Mouse (Mus musculus) kidney, adult 10 weeks (tissue): Measurements from ENCODE around the gene Olfr235. TPM values are rescaled to one million over a fixed set of nuclear protein-coding genes. Genes with fewer than 3 reads are reported as not detected.

Experiments used
- polyA plus RNA-seq: library from polyadenylated mRNA; stranded (reverse); fragments of 350-450 nt; fragmentation: Illumina TruSeq; extraction: RNeasy Lipid Tissue Mini Kit (QIAGEN cat#74804); gene quantifications from one replicate; pipeline ENCODE4 v1.2.3, GENCODE M21; 2014; ENCODE audit warnings: low read depth, low replicate concordance

Gene Olfr235
- polyA plus RNA-seq, result not detected

DNA sequence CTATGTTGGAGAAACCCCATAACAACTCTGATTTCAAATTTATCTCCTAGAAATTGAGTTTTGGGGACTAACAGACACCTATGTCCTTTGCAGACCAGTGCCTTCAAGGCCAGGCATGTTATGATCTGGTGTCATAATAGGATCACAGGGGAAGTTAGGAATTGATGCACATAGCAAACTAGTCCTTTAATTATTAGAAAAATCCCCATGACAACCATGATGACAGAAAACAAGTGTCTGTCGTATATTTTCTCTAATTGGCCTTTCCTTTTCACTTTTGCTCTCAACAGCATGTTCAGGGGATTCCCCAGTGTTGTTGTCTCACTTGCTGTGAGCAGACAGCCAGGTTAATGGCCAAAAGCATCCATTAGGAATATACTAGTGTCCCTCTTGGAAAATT, at the start of gene Olfr235:
Gene Olfr235, plus strand, starts transcription at position 301 of the 400 bp plus-strand sequence.

GRCm38 (mm10) chr19:12232496-12232895, 28.3 kb upstream of the Olfr235 start, which contains the start of gene Olfr1432:
TSS of gene Olfr1432 (minus strand) at chr19:12232596.

GRCm38 (mm10) chr19:12241559-12241958, 19.3 kb upstream of the Olfr235 start, which contains the start of gene Olfr262:
TSS of gene Olfr262 (minus strand) at chr19:12241659.

GRCm38 (mm10) chr19:12279554-12279953, 18.7 kb downstream of the Olfr235 start, which contains the start of gene Olfr1434:
TSS of gene Olfr1434 (plus strand) at chr19:12279854.

DNA sequence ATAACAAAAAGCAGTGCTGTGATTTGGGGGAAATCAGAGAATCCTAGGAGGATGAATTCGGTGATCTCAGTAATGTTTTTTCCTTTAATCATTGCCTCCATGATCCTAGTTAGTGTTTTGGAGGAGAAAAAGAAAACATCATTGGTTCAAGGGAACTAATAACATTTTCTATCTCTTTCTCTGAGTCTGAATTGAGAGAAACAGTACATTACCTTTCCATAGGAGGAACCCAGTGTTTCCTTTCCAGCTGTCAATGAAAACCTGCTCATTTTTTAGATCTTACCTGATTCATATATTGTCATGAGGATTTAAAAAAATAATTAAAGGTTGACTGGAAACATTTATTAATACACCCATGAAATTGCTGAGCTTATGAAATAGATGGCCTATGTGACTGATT, 38.2 kb downstream of the Olfr235 start, which contains the start of gene Olfr1436:
Gene Olfr1436, minus strand, starts transcription at position 101 of the 400 bp plus-strand sequence.

Other genes with a start within 250 kb of the Olfr235 start
- gene Olfr1423, start 219.7 kb upstream of the Olfr235 start, polyA plus RNA-seq, result not detected
- not detected for gene Olfr1424, start 198.3 kb upstream of the Olfr235 start, polyA plus RNA-seq
- not detected for gene Olfr1425, start 183.3 kb upstream of the Olfr235 start, polyA plus RNA-seq
- gene Olfr1426, start 169.0 kb upstream of the Olfr235 start, polyA plus RNA-seq, result not detected
- not detected for gene Olfr1427, start 157.7 kb upstream of the Olfr235 start, polyA plus RNA-seq
- not detected for gene Olfr1428, start 145.1 kb upstream of the Olfr235 start, polyA plus RNA-seq
- not detected for gene Olfr76, start 137.8 kb upstream of the Olfr235 start, polyA plus RNA-seq
- not detected for gene Olfr1555-ps1, start 90.9 kb upstream of the Olfr235 start, polyA plus RNA-seq
- not detected for gene Olfr1431, start 60.4 kb upstream of the Olfr235 start, polyA plus RNA-seq
- not detected for gene Olfr1432, start 28.4 kb upstream of the Olfr235 start, polyA plus RNA-seq
- gene Olfr262, start 19.4 kb upstream of the Olfr235 start, polyA plus RNA-seq, result not detected
- gene Olfr1434, start 18.8 kb downstream of the Olfr235 start, polyA plus RNA-seq, result not detected
- not detected for gene Olfr1436, start 38.1 kb downstream of the Olfr235 start, polyA plus RNA-seq
- gene Olfr1437, start 64.1 kb downstream of the Olfr235 start, polyA plus RNA-seq, result not detected
- not detected for gene Olfr1438-ps1, start 74.9 kb downstream of the Olfr235 start, polyA plus RNA-seq
- not detected for gene Olfr1440, start 126.2 kb downstream of the Olfr235 start, polyA plus RNA-seq
- gene Olfr1441, start 156.4 kb downstream of the Olfr235 start, polyA plus RNA-seq, result not detected
- gene Pfpl, start 166.9 kb downstream of the Olfr235 start, polyA plus RNA-seq, result not detected
- 12.6 TPM for gene Mpeg1, start 199.7 kb downstream of the Olfr235 start, polyA plus RNA-seq
- 15.2 TPM for gene Dtx4, start 240.4 kb downstream of the Olfr235 start, polyA plus RNA-seq